Mouse (Mus musculus): ENCODE results near the gene Tmem238. TPM values are rescaled to one million over a fixed set of nuclear protein-coding genes. Genes with fewer than 3 reads are reported as not detected.
A peak's percentile ranks its signal among the peaks of the same experiment; 100 is the strongest.
"Not testable (repeated sequence)": the region's sequence is repeated elsewhere in the genome, so short reads cannot be mapped to it uniquely, and the experiment has no call there.

The Tmem238 gene
- polyA plus RNA-seq (2012; rRNA removed), result 59.4 and 97.7 TPM in 2 replicates

DNA sequence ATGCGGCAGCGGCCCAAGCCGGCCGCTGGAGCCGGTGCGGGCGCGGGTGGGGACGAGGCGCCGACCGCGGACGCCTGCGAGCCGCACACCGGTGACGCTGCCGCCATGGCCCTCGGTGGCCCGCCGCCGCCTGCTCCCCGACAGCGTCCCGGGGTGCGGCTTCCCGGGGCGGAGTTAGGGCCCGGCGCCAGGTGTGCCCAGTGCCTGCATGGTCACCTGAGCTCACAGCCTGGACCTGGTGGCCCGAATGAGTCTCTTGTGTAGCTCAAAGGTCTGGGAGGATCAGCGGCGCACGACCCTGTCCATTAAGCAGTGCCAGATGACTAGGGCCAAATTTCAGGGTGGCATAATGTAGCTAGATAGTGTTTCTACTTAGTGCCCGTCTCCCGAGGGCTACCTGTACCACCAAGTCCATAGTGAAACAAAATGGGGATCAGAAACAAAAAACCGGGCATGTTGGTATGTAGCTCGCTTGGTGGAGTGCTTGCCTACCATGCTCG lies at the start of gene Tmem238:
Gene Tmem238 (minus strand): TSS at position 221 of the 500 bp plus-strand sequence.
- Histone ChIP-seq H3K4me3 (replicated peaks; ENCODE audit: extremely low read depth, low read depth, low read length) (peak within 1 kb of the TSS; percentile 82), H3K4me1 (ENCODE audit: control insufficient read depth, insufficient read depth, low read length) (peaks cover 13% of the 10 kb centered on the region)
- 9% methylated on average over 40 of the region's 40 CpGs for WGBS
- DNase-seq, result no peak
- TF ChIP-seq POLR2A (IDR thresholded peaks at IDR 0.05; ENCODE audit: borderline replicate concordance, extremely low read depth, low read depth, low read length) (peak; percentile 67; the same call in 1 of the 2 replicates), CTCF (IDR thresholded peaks at IDR 0.05; ENCODE audit: insufficient read depth, low read length) (no peak)

DNA sequence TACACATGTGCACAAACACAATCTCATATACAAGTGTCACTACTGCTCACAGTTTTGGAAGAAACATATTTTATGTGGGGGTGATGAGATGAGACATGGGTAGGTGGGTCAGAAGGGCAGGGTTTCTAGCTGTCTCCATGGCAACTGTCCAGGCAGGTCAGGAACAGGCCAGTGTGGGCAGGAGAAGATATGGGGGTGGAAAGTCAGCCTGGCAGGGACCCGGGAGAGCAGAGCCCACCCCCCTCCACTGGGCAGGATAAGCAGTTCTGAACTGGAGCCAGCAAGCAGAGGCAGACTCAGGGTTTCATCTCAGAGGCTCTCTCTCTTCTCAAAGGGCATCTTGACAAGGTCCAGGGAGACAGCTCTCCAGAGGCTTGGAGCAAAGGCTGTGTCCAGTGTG lies 48.2 kb upstream of the Tmem238 start:
- TF ChIP-seq CTCF (IDR thresholded peaks at IDR 0.05; ENCODE audit: insufficient read depth, low read length) (no peak), POLR2A (IDR thresholded peaks at IDR 0.05; ENCODE audit: borderline replicate concordance, extremely low read depth, low read depth, low read length) (no peak)
- no peaks in the 10 kb centered on the region for H3K4me1 ChIP-seq (ENCODE audit: control insufficient read depth, insufficient read depth, low read length)
- DNase-seq, result no peak
- 0% methylated on average over 1 of the region's 1 CpGs for WGBS
- no peak overlapping the region for H3K4me3 ChIP-seq (replicated peaks; ENCODE audit: extremely low read depth, low read depth, low read length)

DNA sequence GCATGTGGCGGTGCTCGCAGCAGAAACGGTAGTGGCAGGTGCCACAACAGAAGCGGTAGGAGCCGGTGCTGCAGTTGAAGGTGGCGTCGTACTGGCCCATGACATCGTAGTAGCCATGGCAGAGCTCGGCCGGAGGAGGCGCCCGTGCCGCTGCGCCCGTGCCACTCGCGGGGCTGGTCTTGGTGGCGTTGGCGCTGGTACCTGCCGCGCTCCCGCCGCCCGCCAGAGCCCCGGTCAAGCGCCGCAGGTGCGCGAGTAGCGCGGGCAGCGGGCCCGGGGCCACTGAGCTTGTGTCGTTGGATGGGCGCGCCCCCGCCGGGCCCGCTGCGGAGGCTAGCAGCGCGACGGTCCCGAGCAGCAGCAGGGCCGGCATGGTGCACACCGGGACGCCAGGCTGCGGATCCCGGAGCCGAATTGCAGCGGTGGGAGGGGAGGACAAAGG lies 46.9 kb upstream of the Tmem238 start:
- WGBS, result under 1% methylated on average over 51 of the region's 51 CpGs
- peak overlapping the region; percentile 12 for H3K4me3 ChIP-seq (replicated peaks; ENCODE audit: extremely low read depth, low read depth, low read length)
- DNase-seq, result peak; percentile 66
- H3K4me1 ChIP-seq (ENCODE audit: control insufficient read depth, insufficient read depth, low read length), result no peaks in the 10 kb centered on the region
- TF ChIP-seq CTCF (IDR thresholded peaks at IDR 0.05; ENCODE audit: insufficient read depth, low read length), result 0 out of 2 replicates have a peak, but pooled peaks have one; percentile 18
- no peak for TF ChIP-seq POLR2A (IDR thresholded peaks at IDR 0.05; ENCODE audit: borderline replicate concordance, extremely low read depth, low read depth, low read length)

DNA sequence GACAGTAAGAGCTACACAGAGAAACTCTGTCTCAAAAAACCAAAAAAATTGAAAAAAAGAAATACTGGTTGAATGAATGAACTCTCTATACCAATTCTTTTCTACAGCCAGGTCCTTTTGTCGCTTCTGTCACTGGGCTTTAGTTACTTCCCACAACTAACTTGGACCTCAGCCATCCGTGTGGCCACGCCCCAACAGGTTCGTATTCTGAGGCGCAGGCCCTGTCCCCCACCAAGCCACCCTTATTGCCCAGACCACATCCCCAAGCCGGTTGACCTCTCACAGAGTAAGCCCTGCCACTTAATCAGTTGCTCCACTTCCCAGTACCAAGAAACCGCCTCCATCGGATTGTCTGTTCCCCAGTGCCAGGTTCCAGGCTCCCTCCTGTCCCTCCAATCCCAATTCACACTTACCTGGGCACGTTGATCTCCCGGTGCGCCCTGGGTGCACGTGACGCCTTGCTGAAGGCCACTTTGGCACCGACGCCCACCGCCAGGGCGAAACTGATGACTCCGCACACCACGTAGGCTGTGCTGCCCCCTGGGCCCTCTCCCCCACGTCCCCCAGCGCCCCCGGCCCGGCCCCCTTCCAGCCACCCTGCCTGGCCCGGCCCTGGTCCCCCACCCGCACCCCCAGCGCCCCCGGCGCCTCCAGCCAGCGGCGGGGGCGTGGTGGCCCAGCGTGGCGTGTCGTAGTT lies 46.3 kb upstream of the Tmem238 start:
- DNase-seq, result peak; percentile 46
- H3K4me3 ChIP-seq (replicated peaks; ENCODE audit: extremely low read depth, low read depth, low read length), result peak overlapping the region; percentile 32
- H3K4me1 ChIP-seq (ENCODE audit: control insufficient read depth, insufficient read depth, low read length), result no peaks in the 10 kb centered on the region
- WGBS, result 6% methylated on average over 34 of the region's 34 CpGs
- TF ChIP-seq POLR2A (IDR thresholded peaks at IDR 0.05; ENCODE audit: borderline replicate concordance, extremely low read depth, low read depth, low read length) (no peak), CTCF (IDR thresholded peaks at IDR 0.05; ENCODE audit: insufficient read depth, low read length) (no peak)

DNA sequence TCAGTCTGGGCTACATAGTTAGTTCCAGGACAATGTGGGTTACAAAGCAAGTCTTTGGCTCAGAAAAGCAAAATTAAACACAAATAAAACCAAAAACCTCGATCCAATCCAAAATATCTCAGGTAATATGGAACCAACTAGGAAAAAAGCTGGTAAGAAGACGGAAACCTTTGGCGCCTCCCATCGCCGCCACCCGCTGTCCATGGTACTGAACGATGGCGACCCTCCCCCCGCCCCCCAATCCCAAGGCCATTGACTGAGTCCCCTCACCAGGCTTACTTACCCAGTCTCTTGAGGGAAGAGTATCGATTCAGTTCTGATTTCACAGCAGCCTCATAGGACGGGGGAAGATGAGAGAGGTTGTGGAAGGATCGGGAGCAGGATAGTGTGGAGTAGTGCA lies 41.0 kb upstream of the Tmem238 start:
- 11% methylated on average over 12 of the region's 12 CpGs for WGBS
- no peak for DNase-seq
- no peak for TF ChIP-seq CTCF (IDR thresholded peaks at IDR 0.05; ENCODE audit: insufficient read depth, low read length)
- no peak for TF ChIP-seq POLR2A (IDR thresholded peaks at IDR 0.05; ENCODE audit: borderline replicate concordance, extremely low read depth, low read depth, low read length)
- H3K4me1 ChIP-seq (ENCODE audit: control insufficient read depth, insufficient read depth, low read length), result no peaks in the 10 kb centered on the region
- no peak overlapping the region for H3K4me3 ChIP-seq (replicated peaks; ENCODE audit: extremely low read depth, low read depth, low read length)

DNA sequence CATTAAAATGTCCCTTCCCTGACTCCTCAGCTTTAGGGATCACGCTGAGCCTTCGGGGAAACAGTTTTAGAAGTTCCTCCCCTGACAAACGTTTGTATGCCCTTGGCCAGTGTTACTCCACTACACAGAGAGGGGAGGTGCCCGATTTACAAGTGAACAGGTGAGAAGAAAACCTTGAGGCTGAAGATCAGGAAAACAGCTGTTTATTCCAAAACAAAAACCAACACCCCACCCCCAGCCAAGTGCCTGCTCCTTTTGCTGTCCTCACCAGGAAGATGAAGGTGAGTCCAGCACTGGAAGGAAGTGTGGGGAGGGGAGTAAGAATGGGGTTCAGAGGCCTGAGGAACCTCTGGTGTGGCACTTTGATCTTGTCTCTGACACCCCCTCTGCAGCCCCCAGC lies 35.9 kb upstream of the Tmem238 start:
- 42% methylated on average over 4 of the region's 4 CpGs for WGBS
- no peak for TF ChIP-seq CTCF (IDR thresholded peaks at IDR 0.05; ENCODE audit: insufficient read depth, low read length)
- TF ChIP-seq POLR2A (IDR thresholded peaks at IDR 0.05; ENCODE audit: borderline replicate concordance, extremely low read depth, low read depth, low read length), result no peak

DNA sequence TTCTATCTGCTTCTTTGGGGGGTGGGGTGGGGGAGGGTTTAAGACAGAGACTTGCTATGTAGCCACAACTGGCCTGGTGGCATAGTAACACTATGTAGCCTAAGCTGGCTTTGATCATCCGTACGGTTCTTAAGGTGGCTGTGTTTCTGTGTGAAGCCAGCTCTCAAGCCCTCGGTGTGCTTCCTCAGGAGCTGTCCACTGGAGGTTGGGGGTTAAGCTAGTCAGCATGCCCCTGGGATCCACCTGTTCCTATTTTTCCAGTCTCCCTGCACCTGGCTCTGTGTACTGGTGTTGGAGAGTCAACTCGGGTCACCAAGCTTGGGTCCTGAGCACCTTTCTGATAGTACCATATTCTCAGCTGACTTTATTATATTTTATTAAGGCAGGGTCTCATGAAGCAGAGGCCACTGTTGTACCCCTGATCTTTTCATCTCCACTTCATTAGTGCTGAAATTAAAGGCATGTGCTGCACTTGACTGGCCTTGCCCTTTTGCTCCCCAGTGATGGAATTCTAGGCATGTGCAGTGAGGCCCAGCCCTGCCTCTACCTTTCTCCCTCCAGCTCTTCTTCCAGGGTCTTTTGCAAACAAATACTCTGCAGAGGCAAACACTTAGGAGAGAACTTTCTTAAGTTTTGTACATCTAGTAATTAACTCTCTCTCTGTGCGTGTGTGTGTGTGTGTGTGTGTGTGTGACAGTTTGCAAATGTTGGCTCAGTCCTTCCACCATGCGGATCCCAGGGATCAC lies 32.9 kb upstream of the Tmem238 start:
- Histone ChIP-seq H3K4me1 (ENCODE audit: control insufficient read depth, insufficient read depth, low read length) (no peaks in the 10 kb centered on the region), H3K4me3 (replicated peaks; ENCODE audit: extremely low read depth, low read depth, low read length) (no peak overlapping the region)
- whole genome bisulfite sequencing, result 62% methylated on average over 6 of the region's 6 CpGs
- DNase-seq, result no peak
- no peak for TF ChIP-seq POLR2A (IDR thresholded peaks at IDR 0.05; ENCODE audit: borderline replicate concordance, extremely low read depth, low read depth, low read length)
- no peak for TF ChIP-seq CTCF (IDR thresholded peaks at IDR 0.05; ENCODE audit: insufficient read depth, low read length)

More for the DNA sequence above, 35.9 kb upstream of the Tmem238 start:
- Histone ChIP-seq H3K4me3 (replicated peaks; ENCODE audit: extremely low read depth, low read depth, low read length) (no peak overlapping the region), H3K4me1 (ENCODE audit: control insufficient read depth, insufficient read depth, low read length) (no peaks in the 10 kb centered on the region)
- DNase-seq, result no peak

DNA sequence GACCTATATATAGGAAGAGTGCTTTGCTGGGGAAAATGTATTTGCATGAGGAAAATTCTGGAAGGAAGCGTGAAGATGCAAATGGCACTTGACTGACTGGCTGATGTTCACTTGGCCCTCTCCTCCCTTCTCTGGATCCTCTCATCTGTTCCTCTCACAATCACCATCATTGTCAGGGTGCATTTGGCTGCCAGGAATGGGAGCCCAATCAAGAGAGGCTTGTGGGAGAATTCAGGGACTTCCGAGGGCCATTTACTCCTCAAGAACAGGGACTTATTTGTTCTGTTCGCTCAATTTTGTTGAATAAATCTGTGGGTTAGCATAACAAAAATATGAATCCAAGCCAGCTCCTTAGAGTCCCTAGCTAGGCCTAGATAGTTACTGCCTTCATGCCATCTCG lies 32.2 kb upstream of the Tmem238 start:
- DNase-seq, result no peak
- no peak overlapping the region for H3K4me3 ChIP-seq (replicated peaks; ENCODE audit: extremely low read depth, low read depth, low read length)
- TF ChIP-seq POLR2A (IDR thresholded peaks at IDR 0.05; ENCODE audit: borderline replicate concordance, extremely low read depth, low read depth, low read length) (no peak), CTCF (IDR thresholded peaks at IDR 0.05; ENCODE audit: insufficient read depth, low read length) (no peak)
- 70% methylated on average over 4 of the region's 4 CpGs for WGBS
- no peaks in the 10 kb centered on the region for H3K4me1 ChIP-seq (ENCODE audit: control insufficient read depth, insufficient read depth, low read length)

DNA sequence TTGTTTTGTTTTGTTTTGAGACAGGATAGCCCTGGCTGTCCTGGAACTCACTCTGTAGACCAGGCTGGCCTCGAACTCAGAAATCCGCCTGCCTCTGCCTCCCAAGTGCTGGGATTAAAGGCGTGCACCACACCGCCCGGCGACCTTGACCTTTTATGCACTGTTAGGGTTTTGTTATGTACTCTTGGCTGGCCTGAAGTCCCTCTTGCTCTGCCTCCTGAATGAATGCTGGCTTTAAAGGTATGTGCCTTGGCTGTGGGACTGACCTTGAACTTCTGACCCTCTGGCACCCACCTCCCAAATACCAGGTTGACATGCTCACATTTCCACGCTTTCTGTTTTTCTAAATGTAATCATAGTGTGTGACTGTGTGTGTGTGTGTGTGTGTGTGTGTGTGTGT lies 31.5 kb upstream of the Tmem238 start:
- not testable (repeated sequence) for H3K4me1 ChIP-seq (ENCODE audit: control insufficient read depth, insufficient read depth, low read length); DNase-seq; H3K4me3 ChIP-seq (replicated peaks; ENCODE audit: extremely low read depth, low read depth, low read length)
- WGBS, result 91% methylated on average over 7 of the region's 7 CpGs

DNA sequence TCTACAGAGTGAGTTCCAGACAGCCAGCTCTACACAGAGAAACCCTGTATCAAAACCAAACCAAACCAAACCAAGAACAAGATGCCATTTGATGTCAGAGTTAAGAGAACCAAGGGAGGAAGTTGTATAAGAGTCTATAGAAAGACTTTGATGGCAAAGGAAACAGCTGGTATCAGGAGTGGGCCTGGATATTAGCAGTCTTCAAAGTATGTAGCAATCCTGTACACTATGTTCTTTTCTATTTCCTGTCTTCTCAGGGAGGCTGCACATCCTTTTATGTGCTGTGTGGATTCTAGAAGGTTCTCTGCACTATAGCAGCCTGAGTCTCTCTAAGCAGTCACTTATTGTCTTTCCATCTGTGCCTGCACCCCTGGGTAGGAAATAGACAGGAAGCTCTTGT lies 27.1 kb upstream of the Tmem238 start:
- TF ChIP-seq CTCF (IDR thresholded peaks at IDR 0.05; ENCODE audit: insufficient read depth, low read length) (no peak), POLR2A (IDR thresholded peaks at IDR 0.05; ENCODE audit: borderline replicate concordance, extremely low read depth, low read depth, low read length) (no peak)
- DNase-seq, result no peak
- Histone ChIP-seq H3K4me3 (replicated peaks; ENCODE audit: extremely low read depth, low read depth, low read length) (no peak overlapping the region), H3K4me1 (ENCODE audit: control insufficient read depth, insufficient read depth, low read length) (no peaks in the 10 kb centered on the region)

Data from lung, adult 2 months (tissue).